ENCODE assay signal across 8 mouse cellular contexts in genomic region chr10:66574846-66575535, GRCm38 (mm10).
DNase-seq lines count a peak whose midpoint lies in the region; ATAC-seq and TF ChIP-seq lines count a peak whose summit lies in the region.

No protein-coding gene starts in this region.

- no peaks in the 10 kb centered on the region for H3K36me3 ChIP-seq in forebrain, embryonic 13.5 days (ENCODE audit: poor library complexity, severe bottlenecking)

- 0 out of 2 replicates have a peak, but pooled peaks cover 6% of the 10 kb centered on the region for H3K9me3 ChIP-seq in forebrain, embryonic 13.5 days (replicated peaks)

- no peak overlapping the region for H3K27ac ChIP-seq in forebrain, embryonic 13.5 days

- peak; percentile 63; the same call in 1 of the 2 replicates for TF ChIP-seq CTCF in brain, embryonic 14.5 days (IDR thresholded peaks at IDR 0.05; ENCODE audit: borderline replicate concordance, extremely low read depth, insufficient read depth, insufficient read length)

- no peak overlapping the region for H3K9ac ChIP-seq in forebrain, embryonic 13.5 days

- H3K4me1 ChIP-seq in forebrain, embryonic 13.5 days = no peaks in the 10 kb centered on the region

- H3K4me3 ChIP-seq in forebrain, embryonic 13.5 days = no peak overlapping the region

- intact Hi-C loops in left cerebral cortex, postnatal 4 days (cut with DNase I) = loop anchor here (5.0 to 10.0 kb wide), 2 partner anchors 240 to 1823 kb away; no protein-coding TSS in a partner anchor

- no peak overlapping the region for H3K4me2 ChIP-seq in forebrain, embryonic 13.5 days

- peak; percentile 11 for DNase-seq in kidney, postnatal 14 days
- DNase-seq in kidney, adult 8-10 months = no peak
- DNase-seq in brain, embryonic 14.5 days (ENCODE audit: low read depth) = peak; percentile 89
- DNase-seq in left cerebral cortex, postnatal 4 days = peak; percentile 32
- no peak for DNase-seq in spleen, adult 18-20 months

- WGBS in forebrain, embryonic 13.5 days = 31% methylated on average over 10 of the region's 10 CpGs

- H3K27me3 ChIP-seq in forebrain, embryonic 13.5 days = no peaks in the 10 kb centered on the region

- peak; percentile 88 for ATAC-seq in forebrain, embryonic 13.5 days
- ATAC-seq in monocyte, adult 5-6 weeks (replicated peaks; ENCODE audit: insufficient number of reproducible peaks, low FRiP score, low TSS enrichment, poor library complexity, severe bottlenecking) = no peak
- ATAC-seq in CD4-positive, CD25-positive, alpha-beta regulatory T cell, adult 4 months = no peak

- no peak for TF ChIP-seq POLR2A in brain, embryonic 14.5 days (IDR thresholded peaks at IDR 0.05; ENCODE audit: borderline replicate concordance, extremely low read depth, insufficient read depth, insufficient read length, poor library complexity, severe bottlenecking)

Comparison
In these comparisons a context has a peak if more than half of its experiments do, and no peak if none do; other contexts are left out.
1. DNase-seq: peak in kidney, postnatal 14 days (single experiment), brain, embryonic 14.5 days (single experiment) and left cerebral cortex, postnatal 4 days (single experiment); none in kidney, adult 8-10 months (0 of 2) and spleen, adult 18-20 months (0 of 2).